Mouse (Mus musculus): ENCODE results near the gene Lpxn. TPM values are rescaled to one million over a fixed set of nuclear protein-coding genes. Genes with fewer than 3 reads are reported as not detected.
A peak's percentile ranks its signal among the peaks of the same experiment; 100 is the strongest.

The Lpxn gene
- polyA plus RNA-seq (2015; fragmentation: Nextera tagmentation; extraction: Ambion mirVana), result 1.2 and 4.0 TPM in 2 replicates

DNA sequence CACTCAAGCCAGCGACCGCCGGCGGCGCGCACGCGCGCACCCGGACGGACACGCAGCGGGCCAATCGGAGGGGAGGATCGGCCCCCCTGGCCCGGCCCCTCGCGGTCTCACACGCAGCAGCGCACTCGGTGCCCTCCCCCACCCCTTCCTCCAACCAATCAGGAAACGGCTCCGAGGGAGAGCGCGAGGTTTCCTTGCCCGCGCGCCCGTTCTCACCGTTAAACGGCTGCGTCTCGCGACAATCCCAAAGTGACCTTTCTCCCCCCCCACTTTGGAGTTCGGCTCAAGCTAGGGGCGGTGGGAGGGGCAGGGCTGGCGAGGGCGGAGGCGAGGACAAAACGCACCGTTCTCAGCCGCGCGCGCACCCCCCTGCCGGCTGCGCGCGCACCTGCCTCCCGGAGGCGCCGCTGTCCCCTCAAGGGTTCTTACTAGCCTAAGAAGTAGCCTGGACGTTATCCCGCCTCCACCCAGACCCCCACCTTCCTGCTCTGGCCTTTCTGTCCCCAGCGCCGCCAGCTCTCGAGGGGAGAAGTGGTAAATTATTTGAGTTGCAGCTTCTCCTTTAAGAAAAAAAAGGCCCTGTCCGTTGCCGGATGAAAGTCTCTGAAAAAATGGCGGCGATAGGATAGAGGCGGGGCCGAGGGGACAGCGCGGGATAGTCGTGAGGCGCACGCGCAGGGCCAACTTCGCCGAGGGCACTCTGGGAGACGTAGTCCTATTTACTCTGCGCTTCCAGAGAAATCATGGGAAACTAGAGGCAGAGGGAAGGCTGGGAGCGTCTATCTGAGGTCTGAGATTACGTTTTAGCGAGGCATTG lies at the start of gene Lpxn, which contains the start of gene Zfp91:
Gene Lpxn, plus strand, starts transcription at position 683 of the 817 bp plus-strand sequence.
Gene Zfp91, minus strand, starts transcription at position 616 of the 817 bp plus-strand sequence.
- Histone ChIP-seq H3K9ac (replicated peaks) (peak within 1 kb of the TSS; percentile 99), H3K36me3 (no peaks in the 10 kb centered on the region), H3K9me3 (replicated peaks) (no peaks in the 10 kb centered on the region), H3K4me3 (replicated peaks) (peak within 1 kb of the TSS; percentile 97), H3K4me1 (peaks cover 21% of the 10 kb centered on the region), H3K27me3 (replicated peaks) (no peaks in the 10 kb centered on the region), H3K4me2 (peak within 1 kb of the TSS; percentile 74), H3K27ac (replicated peaks) (peak within 1 kb of the TSS; percentile 100)
- WGBS, result under 1% methylated on average over 58 of the region's 76 CpGs
- ATAC-seq (ENCODE audit: low FRiP score), result peak; percentile 96

GRCm38 (mm10) chr19:12756286-12756685 lies 39.7 kb upstream of the Lpxn start:
- Histone ChIP-seq H3K4me1 (no peaks in the 10 kb centered on the region), H3K27me3 (replicated peaks) (no peaks in the 10 kb centered on the region), H3K36me3 (no peaks in the 10 kb centered on the region), H3K4me3 (replicated peaks) (no peak overlapping the region), H3K9ac (replicated peaks) (no peak overlapping the region), H3K9me3 (replicated peaks) (no peaks in the 10 kb centered on the region), H3K4me2 (no peak overlapping the region), H3K27ac (replicated peaks) (no peak overlapping the region)
- ATAC-seq (ENCODE audit: low FRiP score), result no peak
- 88% methylated on average over 3 of the region's 3 CpGs for WGBS

DNA sequence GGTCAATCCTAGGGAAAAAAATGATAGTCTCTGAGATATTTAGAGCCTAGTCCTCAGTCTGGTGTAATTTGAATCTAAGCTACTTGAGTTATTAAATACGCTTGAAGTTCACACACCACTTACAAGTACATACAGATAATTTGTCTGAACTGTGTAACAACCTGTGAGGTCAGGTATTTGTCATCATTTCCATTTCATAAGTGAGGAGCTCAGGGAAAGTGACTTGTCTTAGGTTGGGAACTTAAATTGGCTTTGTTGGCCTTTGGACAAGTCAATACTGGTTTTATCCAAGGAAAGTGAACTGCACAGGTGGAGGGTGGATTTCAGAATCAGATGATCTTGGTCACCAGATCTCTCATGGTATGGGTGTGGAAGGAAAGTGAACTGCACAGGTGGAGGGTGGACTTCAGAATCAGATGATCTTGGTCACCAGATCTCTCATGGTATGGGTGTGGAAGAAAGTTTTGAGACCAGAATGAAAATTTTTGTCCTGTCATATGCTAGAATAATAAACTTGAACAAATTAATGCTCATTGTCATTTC lies 37.0 kb upstream of the Lpxn start:
- Histone ChIP-seq H3K9ac (replicated peaks) (no peak overlapping the region), H3K27me3 (replicated peaks) (no peaks in the 10 kb centered on the region), H3K4me3 (replicated peaks) (no peak overlapping the region), H3K4me1 (no peaks in the 10 kb centered on the region), H3K27ac (replicated peaks) (no peak overlapping the region), H3K36me3 (peaks cover 17% of the 10 kb centered on the region), H3K9me3 (replicated peaks) (no peaks in the 10 kb centered on the region), H3K4me2 (no peak overlapping the region)
- 92% methylated on average over 1 of the region's 1 CpGs for WGBS
- ATAC-seq (ENCODE audit: low FRiP score), result no peak

DNA sequence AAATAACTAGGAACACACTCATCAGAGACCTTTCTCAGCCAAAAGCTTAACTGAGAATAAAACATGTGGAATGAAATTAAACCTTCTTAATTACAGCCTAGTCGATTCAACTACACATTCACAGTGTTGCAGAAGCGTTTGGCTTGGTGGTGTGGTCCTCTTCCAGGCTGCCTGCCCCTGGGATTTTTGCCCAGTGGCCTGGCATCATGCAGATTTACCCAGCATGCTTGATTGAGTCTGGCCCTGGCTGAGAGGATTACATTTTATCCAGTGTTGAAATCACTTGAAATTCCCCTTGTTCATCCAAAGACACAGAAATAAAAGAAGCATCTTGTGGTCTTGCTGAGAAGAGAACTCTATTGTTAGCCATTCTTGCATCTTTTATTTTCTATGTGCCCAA lies 36.3 kb upstream of the Lpxn start:
- no peak overlapping the region for H3K27ac ChIP-seq (replicated peaks)
- no peaks in the 10 kb centered on the region for H3K9me3 ChIP-seq (replicated peaks)
- 66% methylated on average over 2 of the region's 2 CpGs for WGBS
- ATAC-seq (ENCODE audit: low FRiP score), result no peak
- no peak overlapping the region for H3K4me2 ChIP-seq
- H3K36me3 ChIP-seq, result peaks cover 22% of the 10 kb centered on the region
- no peaks in the 10 kb centered on the region for H3K27me3 ChIP-seq (replicated peaks)
- H3K9ac ChIP-seq (replicated peaks), result no peak overlapping the region
- H3K4me3 ChIP-seq (replicated peaks), result no peak overlapping the region
- H3K4me1 ChIP-seq, result no peaks in the 10 kb centered on the region

- 57% methylated on average over 2 of the region's 2 CpGs for WGBS
Observed at GRCm38 (mm10) chr19:12762212-12763130, 33.5 kb upstream of the Lpxn start.

DNA sequence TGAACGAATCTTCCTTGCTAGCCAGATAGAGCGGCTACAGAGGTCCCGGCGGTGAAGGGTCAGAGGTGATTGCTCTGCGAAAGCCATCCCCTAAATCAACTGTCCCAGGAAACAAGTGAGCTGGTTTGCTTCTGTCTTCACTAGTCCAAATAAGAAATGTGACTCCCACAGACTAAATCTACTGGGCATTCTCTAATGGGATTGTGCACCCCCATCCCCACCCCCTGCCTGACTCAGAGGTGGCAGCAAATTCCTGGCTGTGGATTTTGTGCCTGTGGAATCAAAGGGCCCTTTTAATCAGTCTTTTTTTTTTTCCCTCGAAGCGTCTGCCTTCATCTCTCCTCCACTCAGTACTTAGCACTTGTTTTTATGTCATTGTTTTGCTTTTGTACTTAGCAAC lies 30.7 kb upstream of the Lpxn start, which contains the start of gene Cntf:
Gene Cntf, minus strand, starts transcription at position 325 of the 400 bp plus-strand sequence.
- H3K27ac ChIP-seq (replicated peaks), result no peak within 1 kb of the TSS
- H3K9ac ChIP-seq (replicated peaks), result no peak within 1 kb of the TSS
- no peaks in the 10 kb centered on the region for H3K4me1 ChIP-seq
- H3K9me3 ChIP-seq (replicated peaks), result no peaks in the 10 kb centered on the region
- H3K36me3 ChIP-seq, result peaks cover 39% of the 10 kb centered on the region
- H3K4me2 ChIP-seq, result no peak within 1 kb of the TSS
- H3K27me3 ChIP-seq (replicated peaks), result no peaks in the 10 kb centered on the region
- no peak within 1 kb of the TSS for H3K4me3 ChIP-seq (replicated peaks)
- 24% methylated on average over 7 of the region's 7 CpGs for WGBS
- no peak for ATAC-seq (ENCODE audit: low FRiP score)

More at GRCm38 (mm10) chr19:12762212-12763130, 33.5 kb upstream of the Lpxn start:
- Histone ChIP-seq H3K36me3 (peaks cover 22% of the 10 kb centered on the region), H3K9ac (replicated peaks) (no peak overlapping the region), H3K27me3 (replicated peaks) (no peaks in the 10 kb centered on the region), H3K4me2 (no peak overlapping the region), H3K4me1 (no peaks in the 10 kb centered on the region), H3K4me3 (replicated peaks) (no peak overlapping the region), H3K27ac (replicated peaks) (no peak overlapping the region), H3K9me3 (replicated peaks) (no peaks in the 10 kb centered on the region)
- ATAC-seq (ENCODE audit: low FRiP score), result no peak

- 89% methylated on average over 5 of the region's 5 CpGs for WGBS
- Histone ChIP-seq H3K4me1 (no peaks in the 10 kb centered on the region), H3K27me3 (replicated peaks) (no peaks in the 10 kb centered on the region), H3K4me3 (replicated peaks) (no peak overlapping the region), H3K9me3 (replicated peaks) (no peaks in the 10 kb centered on the region), H3K27ac (replicated peaks) (no peak overlapping the region), H3K4me2 (no peak overlapping the region), H3K9ac (replicated peaks) (no peak overlapping the region), H3K36me3 (peaks cover 28% of the 10 kb centered on the region)
- no peak for ATAC-seq (ENCODE audit: low FRiP score)
Observed at GRCm38 (mm10) chr19:12770888-12771287, 25.1 kb upstream of the Lpxn start.

- H3K27me3 ChIP-seq (replicated peaks), result no peaks in the 10 kb centered on the region
- H3K4me3 ChIP-seq (replicated peaks), result no peak overlapping the region
- no peaks in the 10 kb centered on the region for H3K9me3 ChIP-seq (replicated peaks)
- no peaks in the 10 kb centered on the region for H3K4me1 ChIP-seq
- H3K27ac ChIP-seq (replicated peaks), result no peak overlapping the region
- no peak for ATAC-seq (ENCODE audit: low FRiP score)
- H3K4me2 ChIP-seq, result no peak overlapping the region
- no peak overlapping the region for H3K9ac ChIP-seq (replicated peaks)
- H3K36me3 ChIP-seq, result peaks cover 14% of the 10 kb centered on the region
Observed at GRCm38 (mm10) chr19:12780437-12780836, 15.6 kb upstream of the Lpxn start.

DNA sequence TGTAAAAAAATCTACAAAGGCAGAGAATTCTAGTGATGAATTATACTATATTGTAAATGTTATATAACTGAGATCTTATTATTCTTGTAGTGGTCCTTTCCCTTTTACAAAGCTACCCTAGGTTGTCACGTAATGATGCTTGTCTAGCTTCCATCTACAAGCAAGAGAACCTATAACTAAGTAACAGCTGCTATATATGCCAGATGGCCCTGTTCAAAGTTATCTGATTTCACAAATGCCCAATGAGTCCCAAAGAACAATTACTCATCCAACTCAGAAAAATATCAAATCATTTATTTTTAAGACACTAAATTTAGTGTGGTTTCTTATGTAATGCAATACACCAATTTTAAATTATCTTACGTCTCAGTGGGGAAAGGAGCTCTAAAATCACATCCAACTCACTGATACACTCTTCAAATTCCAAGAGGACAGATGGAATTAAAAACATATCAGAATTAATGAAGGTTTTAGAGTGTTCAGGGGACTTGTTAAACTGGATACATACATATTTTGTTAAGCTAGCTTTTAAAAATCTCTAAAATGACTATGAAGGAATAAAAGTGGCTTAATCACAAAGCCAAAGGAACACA lies 9.1 kb upstream of the Lpxn start:
- no peak for ATAC-seq (ENCODE audit: low FRiP score)
- Histone ChIP-seq H3K9me3 (replicated peaks) (no peaks in the 10 kb centered on the region), H3K27ac (replicated peaks) (0 out of 2 replicates have a peak overlapping the region, but pooled peaks have one; percentile 5), H3K27me3 (replicated peaks) (no peaks in the 10 kb centered on the region), H3K9ac (replicated peaks) (no peak overlapping the region), H3K36me3 (no peaks in the 10 kb centered on the region), H3K4me1 (peaks cover 12% of the 10 kb centered on the region), H3K4me2 (no peak overlapping the region), H3K4me3 (replicated peaks) (no peak overlapping the region)
- WGBS, result 78% methylated on average over 2 of the region's 2 CpGs

GRCm38 (mm10) chr19:12787721-12788120 lies 8.3 kb upstream of the Lpxn start:
- no peaks in the 10 kb centered on the region for H3K9me3 ChIP-seq (replicated peaks)
- H3K27ac ChIP-seq (replicated peaks), result 0 out of 2 replicates have a peak overlapping the region, but pooled peaks have one; percentile 5
- peaks cover 15% of the 10 kb centered on the region for H3K4me1 ChIP-seq
- WGBS, result 74% methylated on average over 4 of the region's 4 CpGs
- H3K27me3 ChIP-seq (replicated peaks), result no peaks in the 10 kb centered on the region
- H3K4me3 ChIP-seq (replicated peaks), result no peak overlapping the region
- no peaks in the 10 kb centered on the region for H3K36me3 ChIP-seq
- no peak for ATAC-seq (ENCODE audit: low FRiP score)
- H3K4me2 ChIP-seq, result no peak overlapping the region
- no peak overlapping the region for H3K9ac ChIP-seq (replicated peaks)

DNA sequence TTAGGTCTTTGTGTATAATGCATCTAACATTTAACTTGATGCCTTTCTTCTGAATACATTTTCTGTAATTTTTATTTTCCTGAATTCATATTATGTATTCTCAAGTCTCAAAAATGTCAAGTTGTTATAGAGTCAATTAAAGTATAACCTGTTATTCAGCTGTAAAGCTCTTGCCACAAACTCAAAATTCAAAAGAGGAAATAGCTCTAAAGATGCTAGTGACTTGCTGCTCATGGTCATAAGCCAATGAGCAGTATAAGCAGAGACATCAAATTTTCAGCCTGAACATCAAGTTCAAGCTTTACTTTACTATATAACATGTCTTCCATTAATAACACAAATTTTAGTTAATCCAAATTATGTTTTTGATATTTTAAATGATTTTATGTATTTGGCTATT lies 3.6 kb upstream of the Lpxn start:
- no peaks in the 10 kb centered on the region for H3K36me3 ChIP-seq
- H3K9ac ChIP-seq (replicated peaks), result no peak overlapping the region
- H3K4me3 ChIP-seq (replicated peaks), result no peak overlapping the region
- no peak for ATAC-seq (ENCODE audit: low FRiP score)
- no peak overlapping the region for H3K27ac ChIP-seq (replicated peaks)
- no peaks in the 10 kb centered on the region for H3K9me3 ChIP-seq (replicated peaks)
- no peak overlapping the region for H3K4me2 ChIP-seq
- no peaks in the 10 kb centered on the region for H3K27me3 ChIP-seq (replicated peaks)
- H3K4me1 ChIP-seq, result peaks cover 25% of the 10 kb centered on the region

Data from neural tube, embryonic 15.5 days (tissue).